Mouse (Mus musculus): Measurements from ENCODE around the gene Cda. TPM values are rescaled to one million over a fixed set of nuclear protein-coding genes. Genes with fewer than 3 reads are reported as not detected.

Cda gene
- polyA plus RNA-seq, 1 experiment, result not detected

DNA sequence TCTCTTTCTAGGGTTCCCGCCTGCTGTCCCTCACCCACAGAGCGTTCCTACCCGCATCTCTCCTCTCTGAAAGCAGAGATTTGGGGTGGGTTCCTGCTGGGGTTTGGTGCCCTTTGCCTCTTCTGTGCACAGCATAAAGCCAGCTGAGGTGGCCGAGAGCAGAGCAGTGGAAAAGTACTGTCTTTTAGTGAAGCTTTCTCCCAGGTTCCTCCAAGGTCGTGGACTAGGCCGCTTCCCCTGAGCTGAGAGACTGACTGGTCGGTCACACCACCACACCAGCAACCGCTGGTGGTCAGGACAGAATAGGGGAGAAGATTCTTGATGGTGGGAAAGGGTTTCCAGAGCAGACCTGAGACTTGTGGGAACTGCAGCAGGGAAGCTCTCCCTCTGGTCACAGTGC is 28.9 kb upstream of the Cda start:
- 8% methylated on average over 8 of the region's 8 CpGs for WGBS
- no peak for TF ChIP-seq CTCF (IDR thresholded peaks at IDR 0.05; ENCODE audit: insufficient read depth, low read depth, low read length)
- no peak for TF ChIP-seq POLR2A (IDR thresholded peaks at IDR 0.05; ENCODE audit: insufficient read depth, low read depth, low read length)
- peak overlapping the region; percentile 69 for H3K27ac ChIP-seq (ENCODE audit: insufficient read depth, low read depth, low read length)
- H3K4me1 ChIP-seq (ENCODE audit: control insufficient read depth, insufficient read depth, low read length), result peaks cover 28% of the 10 kb centered on the region
- H3K4me3 ChIP-seq (ENCODE audit: insufficient read depth, low read depth, low read length), result peak overlapping the region; percentile 77

DNA sequence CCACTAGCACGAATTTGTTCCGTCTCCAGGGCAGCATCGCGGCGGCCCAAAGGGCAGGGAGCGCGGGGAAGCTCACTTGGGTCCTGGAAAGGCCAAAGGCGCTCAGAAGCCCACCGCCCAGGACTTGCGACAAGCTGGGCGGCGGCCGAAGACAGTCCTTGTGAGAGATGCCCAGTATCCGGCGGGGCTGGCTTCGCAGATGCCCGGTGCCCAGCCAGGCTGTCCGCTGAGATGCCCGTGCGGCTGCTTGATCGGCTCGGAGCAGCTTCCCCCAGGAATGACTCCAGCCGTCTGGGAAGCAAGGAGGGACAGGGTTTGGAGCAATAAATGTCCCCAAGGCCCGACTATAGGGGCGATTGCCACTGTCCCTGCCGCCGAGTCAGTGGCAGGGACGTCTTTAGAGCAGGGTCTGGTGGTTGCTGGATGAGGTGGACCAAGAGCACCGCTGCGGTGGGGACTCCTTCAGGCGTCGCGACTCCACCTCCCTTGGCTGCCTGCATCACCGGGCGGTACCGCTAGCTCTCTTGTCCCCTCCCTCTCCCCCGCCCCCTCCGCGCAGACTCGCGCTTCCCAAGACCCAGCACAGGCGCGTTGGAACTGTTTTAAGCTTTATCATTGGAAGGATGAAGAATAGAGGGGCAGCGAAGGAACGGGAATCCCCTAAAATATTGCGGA is 28.3 kb upstream of the Cda start, which contains the start of gene Fam43b:
TSS of gene Fam43b (minus strand) at position 558 of the 675 bp plus-strand sequence.
- under 1% methylated on average over 46 of the region's 46 CpGs for WGBS
- TF ChIP-seq CTCF (IDR thresholded peaks at IDR 0.05; ENCODE audit: insufficient read depth, low read depth, low read length), result no peak
- no peak; the same call in 1 of the 2 replicates for TF ChIP-seq POLR2A (IDR thresholded peaks at IDR 0.05; ENCODE audit: insufficient read depth, low read depth, low read length)
- H3K27ac ChIP-seq (ENCODE audit: insufficient read depth, low read depth, low read length), result peak within 1 kb of the TSS; percentile 69

DNA sequence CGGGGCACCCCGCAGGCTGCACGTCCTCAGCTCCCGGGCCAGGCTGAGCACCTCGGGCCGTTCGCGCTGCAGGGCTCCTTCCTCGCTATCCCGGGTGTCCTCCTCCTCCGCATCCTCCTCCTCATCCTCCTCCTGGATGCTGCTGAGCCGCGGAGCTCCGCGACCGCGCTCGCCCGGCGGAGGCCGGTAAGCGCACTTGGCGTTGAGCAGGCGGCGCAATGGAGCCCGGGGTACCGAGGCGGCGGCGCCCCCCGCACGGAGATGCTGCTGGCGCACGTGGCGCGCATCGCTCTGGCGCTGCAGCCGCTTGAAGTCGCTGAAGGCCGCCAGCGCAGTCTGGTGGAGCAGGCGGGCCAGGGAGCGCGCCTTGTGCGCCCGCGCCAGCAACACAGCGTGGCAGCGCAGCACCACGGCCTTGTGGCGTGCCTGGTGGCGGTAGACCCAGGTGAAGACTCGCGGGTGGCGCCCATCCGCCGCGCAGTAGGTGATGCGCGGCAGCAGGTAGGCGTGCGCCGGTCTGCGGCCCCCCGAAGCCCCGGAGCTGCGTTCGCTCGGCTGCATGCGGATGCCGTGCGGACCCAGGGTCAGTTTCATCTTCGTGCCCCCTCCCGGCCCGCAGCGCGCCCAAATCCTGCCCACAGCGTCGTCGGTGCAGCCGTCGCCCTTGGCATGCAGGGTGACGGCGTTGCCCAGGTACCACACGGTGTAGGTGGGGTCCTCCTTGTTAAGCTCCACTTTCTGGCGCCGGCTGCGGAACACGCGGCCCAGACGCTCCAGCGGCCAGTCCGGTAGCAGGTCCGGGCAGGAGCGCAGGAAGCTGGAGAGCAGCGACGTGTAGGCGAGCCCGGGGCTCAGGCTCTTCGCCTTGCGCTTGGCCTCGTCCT is 27.5 kb upstream of the Cda start:
- peak overlapping the region; percentile 19 for H3K27ac ChIP-seq (ENCODE audit: insufficient read depth, low read depth, low read length)
- under 1% methylated on average over 103 of the region's 103 CpGs for WGBS
- peaks cover 35% of the 10 kb centered on the region for H3K4me1 ChIP-seq (ENCODE audit: control insufficient read depth, insufficient read depth, low read length)
- peak overlapping the region; percentile 77 for H3K4me3 ChIP-seq (ENCODE audit: insufficient read depth, low read depth, low read length)
- TF ChIP-seq CTCF (IDR thresholded peaks at IDR 0.05; ENCODE audit: insufficient read depth, low read depth, low read length), result no peak

More for the DNA sequence above, 28.3 kb upstream of the Cda start, which contains the start of gene Fam43b:
- Histone ChIP-seq H3K4me3 (ENCODE audit: insufficient read depth, low read depth, low read length) (peak within 1 kb of the TSS; percentile 77), H3K4me1 (ENCODE audit: control insufficient read depth, insufficient read depth, low read length) (peaks cover 28% of the 10 kb centered on the region)

DNA sequence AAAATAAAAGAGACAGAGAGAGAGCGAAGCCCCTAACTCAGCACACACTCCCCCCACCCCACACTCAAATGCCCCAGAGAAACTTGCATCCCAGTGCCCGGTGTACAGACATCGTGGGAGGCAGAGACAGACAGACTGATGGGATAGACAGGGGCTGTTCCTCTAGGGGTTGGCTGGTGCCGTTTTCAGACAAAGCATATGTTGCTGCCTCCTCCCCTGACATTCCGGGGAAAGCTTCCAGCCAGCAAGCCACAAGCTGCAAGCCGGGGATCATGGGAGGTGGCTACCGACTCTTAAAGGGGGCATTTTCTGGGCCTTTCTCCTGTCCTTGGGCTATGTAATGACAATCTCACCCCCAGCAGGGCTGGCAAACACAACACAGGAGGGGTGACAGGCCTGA is 25.9 kb upstream of the Cda start:
- H3K4me1 ChIP-seq (ENCODE audit: control insufficient read depth, insufficient read depth, low read length), result peaks cover 35% of the 10 kb centered on the region
- no peak overlapping the region for H3K27ac ChIP-seq (ENCODE audit: insufficient read depth, low read depth, low read length)
- 30% methylated on average over 7 of the region's 7 CpGs for WGBS
- peak overlapping the region; percentile 77 for H3K4me3 ChIP-seq (ENCODE audit: insufficient read depth, low read depth, low read length)
- TF ChIP-seq POLR2A (IDR thresholded peaks at IDR 0.05; ENCODE audit: insufficient read depth, low read depth, low read length), result no peak
- no peak for TF ChIP-seq CTCF (IDR thresholded peaks at IDR 0.05; ENCODE audit: insufficient read depth, low read depth, low read length)

DNA sequence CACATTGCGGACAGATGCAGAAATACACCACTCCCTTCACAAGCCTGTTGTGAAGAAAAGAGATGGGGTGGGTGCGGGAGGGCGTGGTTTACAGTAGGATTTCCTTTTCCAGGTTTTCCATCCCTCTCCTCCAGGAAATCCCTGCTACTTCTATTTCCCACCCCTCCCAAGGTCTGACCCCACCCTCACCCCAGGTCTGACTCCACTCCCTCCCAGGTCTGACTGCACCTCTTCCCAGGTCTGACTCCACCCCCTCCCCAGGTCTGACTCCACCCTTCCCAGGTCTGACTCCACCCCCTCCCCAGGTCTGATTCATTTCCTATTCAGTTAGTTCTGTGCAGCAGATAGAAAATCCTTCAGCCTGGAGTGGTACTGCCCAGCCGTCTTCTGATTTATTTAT is 16.0 kb upstream of the Cda start:
- Histone ChIP-seq H3K4me3 (ENCODE audit: insufficient read depth, low read depth, low read length) (no peak overlapping the region), H3K4me1 (ENCODE audit: control insufficient read depth, insufficient read depth, low read length) (peaks cover 12% of the 10 kb centered on the region), H3K27ac (ENCODE audit: insufficient read depth, low read depth, low read length) (no peak overlapping the region)
- 70% methylated on average over 4 of the region's 4 CpGs for WGBS
- TF ChIP-seq POLR2A (IDR thresholded peaks at IDR 0.05; ENCODE audit: insufficient read depth, low read depth, low read length) (no peak), CTCF (IDR thresholded peaks at IDR 0.05; ENCODE audit: insufficient read depth, low read depth, low read length) (no peak)

DNA sequence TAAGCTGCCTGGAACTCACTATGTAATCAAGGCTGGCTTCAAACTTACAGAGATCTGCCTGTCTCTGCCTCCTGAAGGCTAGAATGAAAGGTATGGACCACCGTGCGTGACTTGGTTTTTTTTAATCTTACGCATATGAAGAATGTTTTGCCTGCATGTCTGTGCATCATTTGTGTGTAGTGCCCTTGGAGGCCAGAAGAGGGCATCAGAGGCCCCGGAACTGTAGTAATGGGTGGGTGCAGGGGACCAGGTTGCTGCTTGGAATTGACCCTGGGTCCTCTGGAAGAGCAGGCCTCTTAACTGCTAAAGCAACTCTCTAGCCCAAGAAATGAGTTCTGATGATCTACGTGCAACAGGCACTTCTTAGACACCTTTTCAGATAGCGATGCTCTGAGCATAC is 14.7 kb upstream of the Cda start:
- H3K27ac ChIP-seq (ENCODE audit: insufficient read depth, low read depth, low read length), result no peak overlapping the region
- TF ChIP-seq CTCF (IDR thresholded peaks at IDR 0.05; ENCODE audit: insufficient read depth, low read depth, low read length) (peak; percentile 12; the same call in 1 of the 2 replicates), POLR2A (IDR thresholded peaks at IDR 0.05; ENCODE audit: insufficient read depth, low read depth, low read length) (no peak)
- 69% methylated on average over 6 of the region's 6 CpGs for WGBS

DNA sequence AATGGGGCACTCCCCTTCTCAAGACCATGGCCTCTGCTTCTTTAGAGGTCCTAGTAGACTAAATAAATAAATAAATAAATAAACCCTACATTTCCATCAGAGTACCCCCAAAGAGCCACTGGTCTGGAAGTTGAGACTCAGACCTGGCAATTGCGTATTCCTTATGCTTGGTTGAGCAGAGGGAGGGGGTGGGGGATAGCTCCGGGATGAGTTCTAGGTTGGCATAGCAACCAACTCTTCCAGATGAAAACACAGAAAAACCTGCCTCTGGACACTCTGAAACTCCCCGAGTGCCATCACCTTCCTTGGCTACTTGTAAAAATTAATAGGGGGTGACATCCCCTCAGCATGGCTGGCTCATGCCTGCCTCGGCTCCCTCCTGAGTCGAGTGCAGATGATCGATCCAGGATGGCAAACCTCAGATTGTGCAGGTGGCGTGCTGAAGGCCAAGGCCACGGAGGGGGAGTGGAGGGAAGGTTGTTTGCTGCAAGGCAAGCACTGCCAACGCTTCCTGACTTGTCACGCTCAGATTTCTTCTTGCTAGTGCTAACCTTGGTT is 12.4 kb upstream of the Cda start:
- Histone ChIP-seq H3K4me1 (ENCODE audit: control insufficient read depth, insufficient read depth, low read length) (peaks cover 12% of the 10 kb centered on the region), H3K4me3 (ENCODE audit: insufficient read depth, low read depth, low read length) (no peak overlapping the region), H3K27ac (ENCODE audit: insufficient read depth, low read depth, low read length) (no peak overlapping the region)
- no peak for TF ChIP-seq POLR2A (IDR thresholded peaks at IDR 0.05; ENCODE audit: insufficient read depth, low read depth, low read length)
- TF ChIP-seq CTCF (IDR thresholded peaks at IDR 0.05; ENCODE audit: insufficient read depth, low read depth, low read length), result no peak
- 30% methylated on average over 10 of the region's 10 CpGs for WGBS

More for the DNA sequence above, 14.7 kb upstream of the Cda start:
- H3K4me3 ChIP-seq (ENCODE audit: insufficient read depth, low read depth, low read length), result no peak overlapping the region
- peaks cover 12% of the 10 kb centered on the region for H3K4me1 ChIP-seq (ENCODE audit: control insufficient read depth, insufficient read depth, low read length)

DNA sequence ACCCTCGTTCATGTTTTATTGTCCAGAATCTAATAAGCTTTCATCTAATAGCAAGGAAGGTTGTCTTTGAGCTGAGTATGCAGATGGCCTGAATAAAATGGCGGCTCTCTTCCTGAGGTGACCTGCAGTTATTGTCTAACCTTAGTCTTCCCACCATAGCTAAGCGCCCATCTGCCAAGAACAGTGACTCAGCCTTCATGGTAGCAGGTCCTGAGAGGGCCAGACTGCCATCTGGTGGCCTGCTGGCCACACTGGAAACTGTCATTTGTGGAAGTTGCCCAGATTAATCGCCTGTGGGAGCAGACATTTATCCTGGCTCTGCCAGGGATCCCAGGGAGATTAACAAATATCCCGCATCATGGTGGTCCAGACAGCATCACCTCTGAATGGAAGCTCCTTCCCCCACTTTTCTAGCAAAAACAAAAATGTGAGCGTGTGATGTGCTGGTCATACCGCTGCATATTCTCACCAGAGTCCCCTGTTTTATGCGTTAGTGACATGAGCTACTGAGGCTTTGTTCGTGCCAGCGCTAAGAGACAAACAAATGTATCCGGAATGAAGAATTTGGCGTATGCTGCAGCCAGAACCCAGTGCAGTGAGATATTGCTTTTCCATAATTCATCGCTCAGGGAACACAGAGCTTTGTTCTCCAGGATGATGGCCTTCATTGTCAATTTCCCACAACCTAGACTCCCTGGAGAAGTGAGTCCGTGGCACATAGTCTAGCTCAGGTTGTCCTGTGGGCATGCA is 11.5 kb upstream of the Cda start:
- H3K27ac ChIP-seq (ENCODE audit: insufficient read depth, low read depth, low read length), result no peak overlapping the region
- no peak overlapping the region for H3K4me3 ChIP-seq (ENCODE audit: insufficient read depth, low read depth, low read length)
- H3K4me1 ChIP-seq (ENCODE audit: control insufficient read depth, insufficient read depth, low read length), result peaks cover 12% of the 10 kb centered on the region
- TF ChIP-seq CTCF (IDR thresholded peaks at IDR 0.05; ENCODE audit: insufficient read depth, low read depth, low read length) (peak; percentile 42; the same call in 1 of the 2 replicates), POLR2A (IDR thresholded peaks at IDR 0.05; ENCODE audit: insufficient read depth, low read depth, low read length) (no peak)
- 62% methylated on average over 14 of the region's 14 CpGs for WGBS

Data from olfactory bulb, adult 2 months (tissue).